Mouse (Mus musculus) stomach, embryonic 15.5 days (tissue): Measurements from ENCODE around the gene 4930407I10Rik. TPM values are rescaled to one million over a fixed set of nuclear protein-coding genes. Genes with fewer than 3 reads are reported as not detected.
A peak's percentile ranks its signal among the peaks of the same experiment; 100 is the strongest.

Source experiments
- ATAC-seq: fragments of 200-750 bp; cut with Nextera tagmentation; 2 replicates; pipeline ENCODE4 v1.8.0; 2017; ENCODE audit warnings: low read depth, moderate number of reproducible peaks, moderate TSS enrichment; ENCODE audit not compliant: insufficient read depth, low FRiP score
- H3K27ac ChIP-seq: fragments of 300-500 bp; sonication (generic); 2 replicates; pipeline ENCODE4 v1.5.1; 2015; ENCODE audit warnings: mild to moderate bottlenecking, inconsistent platforms
- H3K27me3 ChIP-seq: fragments of 300-500 bp; sonication (generic); replicated peaks from 2 replicates; pipeline ENCODE4 v1.6.1; 2015; ENCODE audit warnings: inconsistent platforms
- H3K36me3 ChIP-seq: fragments of 300-500 bp; sonication (generic); 2 replicates; pipeline ENCODE4 v1.6.1; 2015; ENCODE audit warnings: inconsistent platforms
- H3K4me1 ChIP-seq: fragments of 300-500 bp; sonication (generic); 2 replicates; pipeline ENCODE4 v1.6.1; 2015; ENCODE audit warnings: inconsistent platforms
- H3K4me2 ChIP-seq: fragments of 300-500 bp; sonication (generic); 2 replicates; pipeline ENCODE4 v1.6.1; 2015; ENCODE audit warnings: mild to moderate bottlenecking, inconsistent platforms
- H3K4me3 ChIP-seq: fragments of 300-500 bp; sonication (generic); replicated peaks from 2 replicates; pipeline ENCODE4 v1.5.1; 2015; ENCODE audit warnings: inconsistent platforms
- H3K9ac ChIP-seq: fragments of 300-500 bp; sonication (generic); 2 replicates; pipeline ENCODE4 v1.6.1; 2015; ENCODE audit warnings: inconsistent platforms
- H3K9me3 ChIP-seq: fragments of 300-500 bp; sonication (generic); 2 replicates; pipeline ENCODE4 v1.6.1; 2016; ENCODE audit warnings: inconsistent platforms
- WGBS: fragments of 180-500 bp; shearing (Covaris S2); methylation state at CpG from one replicate; pipeline ENCODE4 v1.1.7; 2015; 5-methylcytosine and 5-hydroxymethylcytosine counted together
- polyA plus RNA-seq: library from polyadenylated mRNA; unstranded; fragments of >200 nt; fragmentation: Nextera tagmentation; extraction: Ambion mirVana; gene quantifications from 2 replicates; pipeline ENCODE4 v1.2.1, GENCODE M21; 2015

The 4930407I10Rik gene
- polyA plus RNA-seq, 1 experiment from 2014 or later = not detected

DNA sequence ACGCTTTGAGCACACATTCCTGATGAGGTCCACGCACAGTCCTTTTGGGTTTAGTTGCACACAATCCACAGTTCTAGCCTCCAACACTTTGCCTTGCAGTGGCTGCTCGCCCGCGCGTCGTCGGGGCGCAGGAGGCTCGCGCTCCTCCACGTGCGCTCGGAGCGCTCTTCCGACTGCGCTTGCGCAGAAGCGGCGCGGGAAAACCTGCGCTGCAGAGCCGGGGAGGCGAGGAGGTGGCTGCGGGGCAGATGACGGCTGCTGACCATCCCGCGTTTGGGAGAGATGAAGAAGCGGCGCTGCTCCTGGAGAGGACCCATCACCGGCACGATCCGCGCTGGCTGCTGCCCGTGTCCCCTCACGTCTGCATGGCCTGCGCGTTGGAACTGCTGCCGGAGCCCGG lies 10.9 kb downstream of the 4930407I10Rik start, which contains the start of gene Mei1:
Mei1 (plus strand) TSS at position 99 of the 400 bp plus-strand sequence.
- H3K9me3 ChIP-seq = no peaks in the 10 kb centered on the region
- 17% methylated on average over 40 of the region's 40 CpGs for WGBS
- H3K27me3 ChIP-seq = peaks cover 25% of the 10 kb centered on the region
- H3K4me2 ChIP-seq = peak within 1 kb of the TSS; percentile 33; the same call in 1 of the 2 replicates
- H3K27ac ChIP-seq = no peak within 1 kb of the TSS
- peaks cover 5% of the 10 kb centered on the region; the same call in 1 of the 2 replicates for H3K4me1 ChIP-seq
- no peak within 1 kb of the TSS for H3K4me3 ChIP-seq
- H3K9ac ChIP-seq = no peak within 1 kb of the TSS
- no peak for ATAC-seq
- H3K36me3 ChIP-seq = no peaks in the 10 kb centered on the region

DNA sequence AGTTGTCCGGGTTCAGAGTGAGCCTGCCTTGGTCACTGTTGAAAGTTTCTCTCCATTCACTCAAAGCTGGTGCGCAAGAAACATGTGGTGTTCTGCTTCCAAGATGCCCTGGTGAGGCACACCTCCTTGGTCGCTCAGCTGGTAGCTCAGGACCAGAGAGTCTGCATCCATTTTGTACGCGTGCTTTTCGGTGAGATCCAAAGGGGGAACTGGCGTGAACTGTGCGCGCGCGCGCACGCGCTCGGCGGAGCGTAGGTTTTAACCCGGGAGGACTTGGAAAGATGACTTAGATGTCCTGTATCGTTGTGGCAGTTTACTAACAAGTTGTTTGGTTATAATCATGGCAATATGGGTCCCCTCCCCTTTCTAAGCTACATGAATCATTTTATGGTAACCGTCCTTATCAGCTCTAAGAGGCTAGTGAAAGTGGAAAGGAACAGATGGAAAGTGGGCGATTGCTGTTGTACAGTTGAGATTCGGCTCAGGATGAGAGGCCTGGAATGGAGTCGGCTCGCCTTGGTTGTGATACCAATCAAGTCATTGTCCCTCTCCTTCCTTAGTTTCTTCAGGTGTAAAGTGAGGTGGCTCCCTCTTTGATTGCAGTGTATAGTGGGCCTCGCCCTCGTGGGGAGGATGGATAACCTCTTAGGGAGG lies 13.0 kb downstream of the 4930407I10Rik start:
- no peak overlapping the region for H3K4me3 ChIP-seq
- peaks cover 25% of the 10 kb centered on the region for H3K27me3 ChIP-seq
- ATAC-seq = no peak
- no peak overlapping the region for H3K4me2 ChIP-seq
- H3K27ac ChIP-seq = no peak overlapping the region
- WGBS = 87% methylated on average over 26 of the region's 26 CpGs
- no peaks in the 10 kb centered on the region for H3K36me3 ChIP-seq
- no peaks in the 10 kb centered on the region for H3K9me3 ChIP-seq
- H3K9ac ChIP-seq = no peak overlapping the region
- H3K4me1 ChIP-seq = peaks cover 5% of the 10 kb centered on the region; the same call in 1 of the 2 replicates

DNA sequence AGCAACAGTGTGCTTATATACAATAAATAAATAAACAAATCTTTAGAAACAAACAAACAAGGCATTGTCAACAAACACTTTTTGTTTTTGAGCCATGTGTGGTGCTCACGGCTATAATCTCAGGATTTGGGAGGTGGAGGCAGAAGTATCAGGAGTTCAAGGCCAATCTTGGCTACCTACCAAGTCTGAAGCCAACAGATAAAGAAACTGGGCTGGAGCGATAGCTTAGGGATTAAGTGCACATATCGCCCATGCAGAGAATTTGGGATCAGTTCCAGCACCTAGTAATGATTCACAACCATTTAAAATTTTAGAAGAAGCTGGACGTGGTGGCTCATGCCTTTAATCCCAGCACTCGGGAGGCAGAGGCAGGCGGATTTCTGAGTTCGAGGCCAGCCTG lies 14.5 kb downstream of the 4930407I10Rik start:
- no peak overlapping the region for H3K27ac ChIP-seq
- no peaks in the 10 kb centered on the region for H3K36me3 ChIP-seq
- H3K4me2 ChIP-seq = no peak overlapping the region
- H3K9me3 ChIP-seq = no peaks in the 10 kb centered on the region
- ATAC-seq = no peak
- 74% methylated on average over 7 of the region's 7 CpGs for WGBS
- peaks cover 21% of the 10 kb centered on the region for H3K27me3 ChIP-seq
- H3K4me3 ChIP-seq = no peak overlapping the region
- H3K9ac ChIP-seq = no peak overlapping the region
- H3K4me1 ChIP-seq = peaks cover 5% of the 10 kb centered on the region; the same call in 1 of the 2 replicates

DNA sequence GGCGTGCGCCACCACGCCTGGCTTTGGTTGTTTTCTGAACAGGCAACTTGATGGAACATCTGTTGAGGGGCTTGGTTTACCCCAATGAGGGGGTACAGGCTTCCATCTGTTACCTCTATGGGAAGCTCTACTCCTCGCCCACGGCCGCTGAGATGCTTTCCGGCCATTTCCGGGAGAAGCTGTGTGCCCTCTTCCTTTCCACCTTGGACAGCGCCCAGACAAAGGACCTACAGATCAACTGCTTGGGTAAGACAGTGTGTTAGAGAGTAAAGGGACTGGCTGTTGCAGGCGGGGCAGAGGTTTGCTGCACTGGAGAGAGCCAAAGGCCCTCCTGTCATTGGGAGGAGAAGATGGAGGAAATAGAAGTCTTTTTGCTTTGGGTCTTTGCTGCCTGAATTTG lies 20.9 kb downstream of the 4930407I10Rik start:
- no peak overlapping the region for H3K9ac ChIP-seq
- 50% methylated on average over 10 of the region's 10 CpGs for WGBS
- no peak for ATAC-seq
- no peak overlapping the region for H3K4me2 ChIP-seq
- no peak overlapping the region for H3K4me3 ChIP-seq
- H3K27ac ChIP-seq = no peak overlapping the region
- no peaks in the 10 kb centered on the region for H3K4me1 ChIP-seq
- no peaks in the 10 kb centered on the region for H3K27me3 ChIP-seq
- no peaks in the 10 kb centered on the region for H3K36me3 ChIP-seq
- no peaks in the 10 kb centered on the region for H3K9me3 ChIP-seq

DNA sequence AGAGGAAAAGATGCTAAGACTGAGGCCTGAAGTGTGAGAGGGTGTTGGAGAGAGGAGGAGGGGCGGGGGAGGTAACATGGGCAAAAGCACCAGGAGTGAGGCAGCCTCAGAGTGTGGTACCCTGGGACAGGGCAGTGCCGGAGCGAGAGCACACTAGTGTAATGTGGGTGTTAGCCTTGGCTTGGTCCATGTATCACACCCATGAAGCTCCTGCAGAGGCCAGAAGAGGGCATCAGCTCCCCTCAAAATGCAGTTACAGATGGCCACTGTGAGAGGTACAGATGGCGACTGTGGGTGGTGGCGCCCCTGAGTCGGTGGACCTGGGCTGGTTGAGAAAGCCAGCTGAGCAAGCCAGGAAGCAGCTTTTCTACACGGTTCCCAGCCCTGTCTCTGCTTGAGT lies 22.2 kb downstream of the 4930407I10Rik start:
- no peak overlapping the region for H3K9ac ChIP-seq
- 27% methylated on average over 7 of the region's 7 CpGs for WGBS
- no peak for ATAC-seq
- no peak overlapping the region for H3K27ac ChIP-seq
- no peaks in the 10 kb centered on the region for H3K4me1 ChIP-seq
- no peaks in the 10 kb centered on the region for H3K27me3 ChIP-seq
- H3K4me2 ChIP-seq = no peak overlapping the region
- H3K36me3 ChIP-seq = no peaks in the 10 kb centered on the region
- H3K9me3 ChIP-seq = no peaks in the 10 kb centered on the region
- H3K4me3 ChIP-seq = no peak overlapping the region

DNA sequence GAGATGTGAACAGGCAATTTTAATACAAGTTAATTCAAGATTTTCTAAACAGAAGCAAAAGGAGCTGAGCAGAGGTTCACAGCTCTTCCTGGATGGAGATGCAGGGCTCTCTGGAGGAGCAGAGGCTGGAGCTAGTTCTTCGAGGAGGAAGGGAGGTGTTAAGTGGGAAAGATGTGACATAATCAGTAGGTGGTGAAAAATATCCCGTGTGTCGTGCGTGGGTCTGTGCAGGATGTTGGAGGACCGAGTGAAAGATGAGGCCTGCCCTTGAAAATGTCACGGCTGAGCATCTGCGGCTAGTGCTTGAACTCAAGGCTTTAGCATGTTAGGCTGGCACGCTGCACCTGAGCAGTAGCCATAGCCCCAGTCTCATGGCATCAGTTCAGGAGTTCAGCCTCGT lies 26.7 kb downstream of the 4930407I10Rik start:
- Histone ChIP-seq H3K4me1 (no peaks in the 10 kb centered on the region), H3K4me3 (no peak overlapping the region), H3K27ac (no peak overlapping the region), H3K4me2 (no peak overlapping the region), H3K27me3 (no peaks in the 10 kb centered on the region; the same call in 1 of the 2 replicates), H3K9ac (no peak overlapping the region), H3K36me3 (no peaks in the 10 kb centered on the region), H3K9me3 (no peaks in the 10 kb centered on the region)
- ATAC-seq = no peak
- 79% methylated on average over 9 of the region's 9 CpGs for WGBS

DNA sequence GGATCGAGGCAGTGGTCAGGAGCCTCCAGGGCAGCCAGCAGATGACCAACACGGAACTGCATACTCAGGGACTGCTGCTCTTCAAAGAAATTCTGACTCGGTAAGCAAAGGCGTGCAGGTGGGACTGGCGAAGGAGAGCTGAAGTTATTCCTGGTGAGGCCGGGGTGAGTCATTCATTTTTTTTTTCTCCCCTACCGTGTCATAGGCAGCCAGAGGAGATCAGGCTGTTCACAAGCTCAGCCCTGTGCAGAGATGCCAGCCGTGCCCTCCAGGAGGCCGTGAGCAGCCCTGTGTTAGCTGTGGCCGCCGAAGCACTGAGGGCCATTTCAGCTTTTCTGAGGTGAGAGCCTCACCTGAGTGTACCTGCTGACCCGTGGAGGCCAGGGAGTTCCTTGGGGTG lies 27.2 kb downstream of the 4930407I10Rik start:
- WGBS = 72% methylated on average over 12 of the region's 12 CpGs
- no peaks in the 10 kb centered on the region for H3K9me3 ChIP-seq

DNA sequence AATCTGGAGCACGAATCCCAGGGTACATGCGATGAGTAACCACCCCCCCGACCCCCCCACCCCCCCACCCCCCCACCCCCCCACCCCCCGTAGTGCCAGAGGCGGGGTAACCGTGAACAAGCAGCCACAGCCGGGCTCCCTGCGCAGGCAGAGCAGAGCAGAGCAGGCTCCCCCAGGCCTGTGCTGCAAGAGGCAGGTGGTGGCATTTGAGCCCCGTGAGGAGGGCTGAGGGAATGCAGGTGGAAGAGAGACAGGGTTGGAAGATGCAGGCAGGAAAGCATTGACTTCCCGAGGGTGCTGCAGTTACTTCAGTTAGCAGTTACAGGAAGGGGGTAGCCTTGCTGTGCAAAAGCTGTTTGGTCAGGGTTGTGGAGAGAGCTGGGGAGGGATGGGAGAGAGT lies 28.3 kb downstream of the 4930407I10Rik start:
- ATAC-seq = no peak
- Histone ChIP-seq H3K9me3 (no peaks in the 10 kb centered on the region), H3K36me3 (no peaks in the 10 kb centered on the region), H3K4me3 (no peak overlapping the region), H3K27ac (no peak overlapping the region), H3K27me3 (no peaks in the 10 kb centered on the region; the same call in 1 of the 2 replicates), H3K4me1 (no peaks in the 10 kb centered on the region), H3K9ac (no peak overlapping the region), H3K4me2 (no peak overlapping the region)
- WGBS = 10% methylated on average over 10 of the region's 10 CpGs

More for the DNA sequence above, 27.2 kb downstream of the 4930407I10Rik start:
- H3K4me2 ChIP-seq = no peak overlapping the region
- H3K4me1 ChIP-seq = no peaks in the 10 kb centered on the region
- ATAC-seq = no peak
- no peaks in the 10 kb centered on the region for H3K36me3 ChIP-seq
- H3K27ac ChIP-seq = no peak overlapping the region
- no peaks in the 10 kb centered on the region; the same call in 1 of the 2 replicates for H3K27me3 ChIP-seq
- H3K4me3 ChIP-seq = no peak overlapping the region
- H3K9ac ChIP-seq = no peak overlapping the region

DNA sequence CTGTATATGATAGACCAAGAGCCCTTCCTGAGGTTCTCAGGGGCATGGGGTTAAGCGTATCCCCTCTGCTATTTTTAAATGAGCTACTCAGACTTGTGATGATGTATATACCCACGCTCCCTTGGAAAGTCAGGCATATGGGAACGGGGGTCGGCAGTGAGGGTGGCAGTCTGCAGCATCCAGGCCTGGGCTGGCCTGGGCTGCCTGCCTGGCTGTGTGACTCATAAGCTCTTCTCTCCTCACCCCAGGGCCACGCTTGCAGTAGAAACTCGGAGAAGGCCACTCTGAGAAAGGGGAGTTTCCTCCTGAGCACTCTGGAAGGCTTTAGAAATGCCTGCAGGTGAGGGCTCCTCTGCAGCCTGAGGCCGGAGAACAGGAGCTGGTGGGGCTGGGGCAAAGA lies 32.1 kb downstream of the 4930407I10Rik start:
- Histone ChIP-seq H3K27ac (no peak overlapping the region), H3K4me1 (no peaks in the 10 kb centered on the region), H3K36me3 (no peaks in the 10 kb centered on the region), H3K9ac (no peak overlapping the region), H3K27me3 (no peaks in the 10 kb centered on the region; the same call in 1 of the 2 replicates), H3K4me3 (no peak overlapping the region), H3K4me2 (no peak overlapping the region), H3K9me3 (no peaks in the 10 kb centered on the region)
- 69% methylated on average over 7 of the region's 7 CpGs for WGBS
- no peak for ATAC-seq

DNA sequence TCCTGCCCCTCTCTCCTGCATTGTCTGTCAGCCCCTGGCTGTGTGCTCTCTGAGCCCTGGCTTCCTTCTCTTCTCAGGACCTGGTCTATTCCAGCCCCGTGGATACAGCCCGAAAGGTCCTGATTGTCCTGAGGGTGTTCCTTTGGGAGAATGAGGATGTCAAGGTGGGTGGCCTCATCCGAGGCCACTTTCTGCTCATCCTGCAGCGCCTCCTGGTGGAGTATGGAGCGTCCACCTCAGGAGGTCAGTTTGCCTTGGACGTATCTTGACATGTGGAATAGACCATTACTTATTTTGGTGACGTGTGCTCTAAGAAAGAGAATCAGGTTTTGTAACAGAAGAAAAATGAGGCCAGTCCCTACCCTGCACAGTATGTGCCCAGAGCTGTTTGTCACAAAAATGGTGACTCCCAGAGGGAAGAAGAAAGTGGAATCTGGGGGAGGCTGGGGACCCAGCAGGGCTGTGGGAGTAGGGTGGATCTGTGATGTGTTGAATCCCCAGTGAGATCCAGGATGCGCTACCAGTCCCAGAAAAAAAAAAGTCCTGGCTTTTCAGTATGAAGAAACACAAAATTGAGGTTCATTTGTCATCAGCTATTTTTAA lies 48.1 kb downstream of the 4930407I10Rik start:
- H3K27me3 ChIP-seq = no peaks in the 10 kb centered on the region
- H3K27ac ChIP-seq = no peak overlapping the region
- no peak overlapping the region for H3K4me2 ChIP-seq
- H3K4me3 ChIP-seq = no peak overlapping the region
- H3K9me3 ChIP-seq = no peaks in the 10 kb centered on the region
- 18% methylated on average over 8 of the region's 8 CpGs for WGBS
- no peak overlapping the region for H3K9ac ChIP-seq
- ATAC-seq = no peak
- H3K4me1 ChIP-seq = no peaks in the 10 kb centered on the region
- H3K36me3 ChIP-seq = no peaks in the 10 kb centered on the region
